Mouse (Mus musculus): ENCODE data around the gene Nsa2.
"Not testable (repeated sequence)": the region's sequence is repeated elsewhere in the genome, so short reads cannot be mapped to it uniquely, and the experiment has no call there.

Gene Nsa2

DNA sequence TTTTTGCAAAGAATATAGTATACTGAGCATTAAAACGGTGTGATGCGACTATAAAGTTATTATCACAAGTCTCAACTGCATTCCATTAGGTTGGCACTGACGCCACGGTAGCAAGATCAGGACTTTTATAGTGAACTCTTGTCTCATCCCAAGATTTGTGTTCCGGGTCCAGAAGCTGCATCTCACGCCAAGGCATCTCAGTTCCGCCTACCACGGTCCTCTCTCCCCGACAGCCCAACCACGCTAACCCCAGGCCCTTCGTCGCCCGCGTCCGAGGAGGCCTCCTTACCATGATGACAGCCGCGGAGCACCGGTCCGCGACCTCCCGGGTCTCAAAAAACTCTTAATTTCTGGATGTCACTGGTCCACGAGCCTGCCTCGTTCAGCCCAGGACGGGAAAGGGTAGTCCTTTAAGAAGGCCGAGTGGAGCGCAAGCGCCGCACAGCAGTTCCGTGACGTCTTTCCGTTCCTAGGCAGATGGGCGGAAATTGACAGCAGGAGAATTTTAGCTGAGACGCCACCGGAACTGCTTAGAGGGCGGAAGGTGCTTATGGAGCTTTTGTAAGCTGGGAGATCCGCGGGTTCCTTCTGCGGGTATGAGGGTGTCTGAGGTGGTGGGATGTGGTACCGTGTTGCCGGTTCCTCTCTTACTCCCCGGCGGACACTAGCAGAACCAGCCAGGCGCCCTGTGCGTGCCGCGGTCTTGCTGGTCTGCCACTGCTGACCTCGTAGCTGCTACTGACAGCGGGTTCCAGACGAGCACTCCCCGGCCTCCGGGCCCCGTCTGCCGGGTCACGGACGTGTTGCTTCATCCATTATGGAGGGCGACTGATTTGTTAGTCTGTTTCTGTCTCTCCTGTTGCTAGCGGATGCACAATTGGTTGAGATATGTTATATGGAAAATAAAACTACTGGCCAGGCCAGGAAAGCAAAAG, at the start of gene Nsa2, which contains the start of gene Gfm2:
Gene Nsa2 (minus strand): TSS at position 472 of the 935 bp plus-strand sequence.
Gene Gfm2 (plus strand): TSS at position 472 of the 935 bp plus-strand sequence.
- peak; percentile 92 to 98 for DNase-seq (ENCODE audit: inconsistent age in 2 of 2, low spot score in 1 of 2)

DNA sequence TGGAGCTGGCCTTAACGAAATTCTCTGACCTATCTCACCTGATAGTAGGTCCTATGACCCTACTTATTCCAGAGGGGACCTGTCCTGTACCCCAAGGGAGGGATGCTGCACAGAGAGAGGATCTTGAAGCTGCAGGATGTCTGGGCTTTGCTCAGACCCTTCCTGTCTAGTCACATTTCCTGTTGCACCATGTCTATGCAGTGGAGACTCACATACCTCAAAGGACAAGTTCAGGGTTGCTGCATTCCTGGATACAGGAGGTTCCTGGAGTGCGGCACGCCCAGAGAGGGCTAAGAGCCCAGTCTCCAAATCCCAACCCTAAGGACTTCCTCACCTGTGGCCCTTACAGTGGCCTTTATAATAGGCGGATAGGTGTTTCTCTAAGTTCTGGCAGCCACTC, 48.6 kb upstream of the Nsa2 start:
- DNase-seq (ENCODE audit: inconsistent age in 2 of 2, low spot score in 1 of 2) = no peak

DNA sequence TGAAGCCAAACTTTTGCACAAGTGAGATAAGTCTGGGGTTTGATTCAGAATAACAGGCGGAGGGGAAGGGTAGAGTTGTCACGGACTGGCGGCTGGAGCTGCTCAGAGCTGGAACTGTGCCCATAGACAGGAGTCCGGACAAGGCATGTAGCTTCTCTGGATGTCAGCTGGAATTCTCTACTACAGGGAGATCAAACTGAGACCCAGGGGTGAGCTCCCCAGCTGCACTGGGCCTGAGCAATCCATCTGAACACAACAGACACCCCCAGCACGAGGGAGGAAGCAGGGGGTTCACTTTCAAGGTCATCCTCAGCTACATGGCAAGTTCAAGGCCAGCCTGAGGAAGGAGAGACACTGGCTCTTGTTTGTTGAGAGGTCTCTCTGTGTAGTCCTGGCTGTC, 46.9 kb upstream of the Nsa2 start:
- no peak for DNase-seq (ENCODE audit: inconsistent age in 2 of 2, low spot score in 1 of 2)

DNA sequence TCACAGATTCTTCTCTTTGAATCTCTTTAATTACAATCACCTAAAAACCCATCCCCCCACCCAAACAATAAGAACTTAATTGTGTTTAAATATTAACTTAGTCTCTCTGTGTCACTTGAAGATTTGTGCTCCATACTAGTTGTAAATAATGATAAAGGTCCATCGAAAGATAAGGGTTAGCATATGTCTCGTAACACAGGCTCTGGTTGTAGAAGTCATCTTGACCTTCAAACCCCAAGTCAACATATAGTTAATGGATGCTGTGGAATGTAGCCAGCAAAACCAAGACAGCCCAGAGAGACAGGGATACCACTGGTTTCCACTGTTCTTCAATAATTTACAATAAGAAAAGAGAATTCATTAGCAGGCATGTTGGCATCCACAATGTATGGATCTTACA, 46.4 kb upstream of the Nsa2 start:
- no peak for DNase-seq (ENCODE audit: inconsistent age in 2 of 2, low spot score in 1 of 2)

DNA sequence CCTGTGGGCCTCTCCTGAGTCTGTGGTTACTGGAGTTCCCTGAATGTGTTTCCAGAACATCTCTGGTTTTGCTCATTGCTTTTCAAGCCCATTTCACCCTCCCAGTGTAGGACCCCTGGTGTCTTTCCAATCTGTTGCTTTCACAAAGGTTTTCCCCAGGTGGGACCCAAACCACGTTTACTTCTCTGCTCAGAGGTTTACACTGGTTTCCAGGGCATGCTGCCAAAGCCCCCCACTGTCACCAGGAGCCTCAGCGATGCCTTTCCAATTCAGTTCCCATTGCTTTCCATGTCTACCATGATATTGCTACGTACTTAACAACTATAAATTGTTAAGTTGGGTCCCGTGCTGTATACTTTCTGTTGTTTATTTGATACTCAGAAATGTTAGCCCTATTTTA, 45.1 kb upstream of the Nsa2 start:
- no peak for DNase-seq (ENCODE audit: inconsistent age in 2 of 2, low spot score in 1 of 2)

DNA sequence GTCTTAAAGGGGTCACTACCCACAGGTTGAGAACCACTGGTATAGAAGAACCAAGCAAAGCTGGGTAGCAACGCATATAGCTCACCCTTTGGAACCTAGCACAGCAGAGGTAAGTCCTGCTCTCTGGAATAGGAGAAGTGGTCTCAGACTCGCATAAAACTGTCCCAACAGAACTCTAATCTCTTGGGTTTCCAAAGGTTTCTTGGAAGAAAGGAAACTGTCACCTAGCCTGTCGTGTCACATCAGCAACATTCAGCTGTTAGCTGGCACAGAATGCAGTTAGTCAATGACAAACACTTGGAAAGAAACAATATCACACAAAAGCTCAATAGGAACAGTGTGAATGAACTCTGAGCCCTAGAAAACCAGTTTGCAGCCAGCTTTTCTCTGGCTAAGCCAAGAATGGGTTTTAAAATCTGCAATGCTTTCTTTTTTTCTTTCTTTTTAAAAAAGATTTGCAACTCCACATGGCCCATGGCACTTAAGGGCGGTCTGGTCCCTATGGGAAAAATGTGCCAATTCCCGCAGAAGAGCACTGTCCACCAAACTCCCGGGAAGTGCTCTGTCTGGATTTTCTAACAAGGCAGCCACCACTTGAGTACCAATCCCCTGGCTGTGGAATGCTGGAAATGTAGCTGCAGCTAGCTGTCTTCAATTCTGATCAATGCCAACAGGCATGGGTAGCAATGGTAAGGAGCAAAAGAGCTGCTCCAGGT, 42.5 kb upstream of the Nsa2 start:
- DNase-seq (ENCODE audit: inconsistent age in 2 of 2, low spot score in 1 of 2) = no peak

DNA sequence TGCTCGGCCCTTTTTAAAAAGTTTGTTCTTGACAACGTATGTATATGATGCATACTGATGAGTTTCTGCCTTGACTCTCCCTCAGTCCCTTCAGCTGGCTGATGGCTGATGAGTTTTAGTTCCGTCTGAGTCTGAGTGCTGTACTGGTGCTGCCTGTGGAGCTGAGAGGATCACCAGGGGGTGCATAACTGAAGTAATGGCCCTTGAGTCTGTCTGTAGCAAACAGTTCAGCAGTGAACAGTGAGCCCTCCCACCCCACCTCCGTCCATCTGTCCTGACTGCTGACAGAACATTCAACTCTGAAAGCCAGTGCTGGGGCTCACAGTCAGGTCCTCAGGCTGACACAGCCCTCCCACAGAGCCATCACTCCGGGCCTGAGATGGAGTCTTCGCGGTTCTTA, 41.2 kb upstream of the Nsa2 start:
- no peak for DNase-seq (ENCODE audit: inconsistent age in 2 of 2, low spot score in 1 of 2)

DNA sequence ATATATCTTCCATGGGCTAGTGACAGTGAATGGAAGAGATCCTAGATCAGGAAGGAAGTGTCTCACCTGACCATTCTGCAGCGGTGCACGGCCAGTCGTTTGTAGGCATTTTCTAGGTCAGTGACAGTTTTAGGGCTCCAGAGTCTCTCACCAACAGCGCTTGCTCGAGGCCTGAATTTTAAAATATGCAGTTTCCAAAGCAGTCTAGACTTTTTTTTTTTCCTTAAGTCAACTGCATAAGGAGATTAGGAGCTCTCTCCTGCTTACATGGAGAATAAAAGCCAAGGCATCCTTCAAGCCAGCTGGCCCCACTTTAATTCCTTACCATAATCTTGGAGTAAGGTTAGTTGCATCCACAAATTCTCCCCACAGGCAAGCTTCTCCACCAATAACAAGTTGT, 39.0 kb upstream of the Nsa2 start:
- no peak for DNase-seq (ENCODE audit: inconsistent age in 2 of 2, low spot score in 1 of 2)

DNA sequence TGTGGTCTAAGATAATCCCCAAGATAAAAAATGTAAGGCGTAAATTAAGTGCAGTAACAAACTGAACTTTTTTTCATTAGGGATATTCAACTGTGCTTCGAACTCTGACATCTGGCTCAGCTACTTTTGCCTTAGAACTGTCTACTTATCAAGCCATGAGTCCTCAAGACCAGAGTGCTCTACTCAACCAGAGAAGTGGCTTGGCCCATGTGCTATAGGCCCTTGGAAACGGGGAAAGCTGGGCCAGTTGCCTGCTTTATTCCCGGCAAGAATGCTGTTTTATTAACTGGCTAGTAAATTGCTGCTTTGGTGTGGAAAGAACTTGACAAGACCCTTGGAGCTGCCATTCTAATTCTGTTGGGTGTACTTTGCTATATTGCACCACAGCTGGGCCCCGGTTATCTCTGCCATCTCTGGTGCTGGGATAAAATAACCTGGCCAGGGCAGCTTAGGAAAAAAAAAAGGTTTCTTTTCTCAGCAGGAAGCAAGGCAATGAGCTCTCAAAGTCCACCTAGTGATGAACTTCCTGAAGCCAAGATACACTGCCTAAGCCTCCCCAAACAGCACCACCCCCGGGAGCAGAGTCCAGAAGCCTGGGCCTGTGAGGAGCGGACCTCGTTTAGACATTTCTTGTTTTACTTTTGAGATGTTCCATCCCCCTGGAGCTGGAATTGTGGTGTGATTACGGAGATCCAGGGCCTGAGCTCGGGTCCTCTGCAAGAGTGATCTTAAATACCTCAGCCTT, 38.0 kb upstream of the Nsa2 start:
- DNase-seq (ENCODE audit: inconsistent age in 2 of 2, low spot score in 1 of 2) = no peak

DNA sequence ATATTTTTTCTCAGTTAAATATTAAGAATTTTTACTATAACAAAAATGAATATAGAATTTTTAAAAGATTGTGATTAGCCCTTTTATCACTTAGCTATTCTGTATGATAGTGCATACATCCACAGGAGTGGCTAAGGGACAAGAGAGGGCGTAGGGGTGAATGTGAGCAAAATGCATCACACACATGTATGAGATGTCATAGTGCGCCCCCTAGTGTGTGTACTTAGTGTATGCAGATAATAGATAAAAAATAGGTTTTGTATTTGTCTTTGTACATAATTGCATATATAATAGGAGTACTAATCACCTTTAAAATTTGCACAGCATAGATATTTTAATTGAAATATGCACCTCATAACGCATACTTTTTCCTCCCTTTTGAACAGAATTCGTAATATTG, 8.1 kb upstream of the Nsa2 start:
- peak in 1 of 2 experiments; percentile 65 for DNase-seq (ENCODE audit: inconsistent age in 2 of 2, low spot score in 1 of 2)

DNA sequence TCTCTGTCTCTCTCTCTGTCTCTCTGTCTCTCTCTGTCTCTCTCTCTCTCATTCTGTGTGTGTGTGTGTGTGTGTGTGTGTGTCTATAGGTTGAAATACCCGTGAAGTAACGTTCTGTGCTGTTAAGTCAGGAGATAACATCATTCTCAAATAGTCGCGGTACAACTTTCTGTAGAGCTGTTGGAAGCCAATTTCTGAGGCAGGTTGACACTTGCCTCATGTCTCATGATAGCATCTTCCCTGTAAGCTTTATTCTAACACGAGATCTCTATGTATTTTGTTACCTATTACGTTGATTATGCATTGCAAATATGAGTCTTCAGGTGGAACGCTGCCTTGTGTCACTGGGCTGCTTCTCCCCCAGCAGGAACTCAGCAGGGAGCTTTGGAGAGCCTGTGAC, 4.6 kb upstream of the Nsa2 start:
- DNase-seq (ENCODE audit: inconsistent age in 2 of 2, low spot score in 1 of 2) = no peak

DNA sequence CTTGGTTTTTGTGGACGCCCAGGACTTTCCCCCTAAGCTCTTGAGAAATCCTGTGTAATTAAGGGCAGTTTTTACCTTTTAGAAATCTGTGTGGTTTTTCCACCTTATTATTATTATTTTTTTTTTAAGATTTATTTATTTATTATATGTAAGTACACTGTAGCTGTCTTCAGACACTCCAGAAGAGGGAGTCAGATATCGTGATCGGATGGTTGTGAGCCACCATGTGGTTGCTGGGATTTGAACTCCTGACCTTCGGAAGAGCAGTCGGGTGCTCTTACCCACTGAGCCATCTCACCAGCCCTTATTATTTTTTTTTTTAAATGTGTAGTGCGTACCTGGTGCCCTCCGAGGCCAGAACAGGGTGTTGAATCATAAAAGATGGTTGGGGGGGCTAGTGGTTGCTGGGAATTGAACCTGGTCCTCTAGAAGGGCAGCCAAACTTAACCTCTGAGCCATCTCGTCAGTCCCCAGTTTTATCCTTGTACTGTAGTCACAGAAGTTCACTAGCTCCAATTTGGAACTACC, 731 bp upstream of the Nsa2 start:
- not testable (repeated sequence) for DNase-seq (ENCODE audit: inconsistent age in 2 of 2, low spot score in 1 of 2)

DNA sequence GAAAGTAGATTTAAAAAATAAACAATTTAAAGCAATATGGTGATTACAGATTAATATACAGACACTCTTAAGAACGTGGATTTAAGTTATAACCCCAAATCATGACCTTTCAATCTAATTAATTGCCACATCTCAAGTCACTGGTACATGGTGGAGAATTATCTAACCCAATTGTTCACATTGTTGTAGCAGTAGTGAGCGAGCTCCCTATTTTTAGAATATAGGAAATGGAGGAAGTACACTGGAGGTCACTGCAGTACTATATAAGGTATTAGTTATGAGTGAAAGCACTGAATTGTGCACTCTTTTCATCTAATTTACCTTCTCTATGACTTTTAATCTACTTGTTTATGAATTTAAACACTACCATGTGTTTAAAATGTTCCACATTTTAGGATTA, 7.3 kb downstream of the Nsa2 start:
- DNase-seq (ENCODE audit: inconsistent age in 2 of 2, low spot score in 1 of 2) = not testable (repeated sequence)

DNA sequence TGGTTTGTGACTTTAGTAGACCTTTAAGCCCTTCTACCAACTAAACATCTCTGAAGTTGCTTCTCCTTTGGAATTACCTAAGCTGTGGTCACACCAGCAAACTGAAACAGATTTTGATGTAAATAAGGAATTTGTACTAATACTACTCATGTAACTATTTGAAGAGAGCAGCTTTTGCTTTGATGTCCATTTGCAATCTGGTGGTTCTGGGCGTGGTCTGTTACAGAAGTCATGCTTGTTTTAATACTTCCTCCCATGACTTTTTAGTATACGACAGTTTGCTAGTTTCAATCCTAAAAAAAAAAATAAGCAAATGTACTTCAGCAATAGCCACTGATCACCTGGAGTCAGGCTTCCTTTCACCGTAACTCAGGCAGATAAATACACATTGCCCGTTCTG, 8.1 kb downstream of the Nsa2 start:
- not testable (repeated sequence) for DNase-seq (ENCODE audit: inconsistent age in 2 of 2, low spot score in 1 of 2)

DNA sequence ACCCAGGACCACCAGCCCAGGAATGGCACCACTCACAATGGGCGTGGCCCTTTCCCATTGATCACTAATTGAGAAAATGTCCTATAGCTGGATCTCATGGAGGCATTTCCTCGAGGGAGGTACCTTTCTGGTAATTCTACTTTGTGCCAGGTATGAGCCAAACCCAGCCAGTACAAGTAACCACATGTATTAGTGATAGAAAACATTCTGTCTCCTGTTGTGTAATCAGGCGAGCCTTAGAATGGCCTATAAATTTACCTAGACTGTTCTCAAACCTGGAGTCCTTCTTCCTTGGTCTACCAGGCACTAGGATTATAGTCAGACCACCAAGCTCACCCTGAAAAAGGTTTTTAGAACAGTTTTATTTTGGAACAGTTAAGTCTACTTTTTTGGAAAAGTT, 16.4 kb downstream of the Nsa2 start:
- no peak for DNase-seq (ENCODE audit: inconsistent age in 2 of 2, low spot score in 1 of 2)

DNA sequence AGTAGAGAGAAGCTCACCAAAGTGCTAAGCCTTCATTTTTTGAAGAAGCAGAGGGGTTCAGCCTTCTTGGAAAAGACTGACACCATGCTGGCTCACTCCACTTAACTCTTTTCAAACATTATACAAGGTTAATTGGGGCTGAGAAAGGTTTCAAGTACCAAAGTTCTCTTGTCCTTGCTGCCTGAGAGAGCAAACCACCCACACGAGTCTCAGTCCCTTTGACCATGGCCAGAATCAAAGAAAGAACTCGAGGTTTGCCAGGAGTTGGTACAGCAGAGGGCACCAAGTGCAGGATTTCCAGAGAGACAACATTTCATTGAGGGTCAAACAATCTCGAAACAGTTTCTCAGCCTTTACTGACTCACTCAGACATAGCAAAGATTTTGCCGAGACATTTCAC, 28.7 kb downstream of the Nsa2 start:
- no peak for DNase-seq (ENCODE audit: inconsistent age in 2 of 2, low spot score in 1 of 2)

DNA sequence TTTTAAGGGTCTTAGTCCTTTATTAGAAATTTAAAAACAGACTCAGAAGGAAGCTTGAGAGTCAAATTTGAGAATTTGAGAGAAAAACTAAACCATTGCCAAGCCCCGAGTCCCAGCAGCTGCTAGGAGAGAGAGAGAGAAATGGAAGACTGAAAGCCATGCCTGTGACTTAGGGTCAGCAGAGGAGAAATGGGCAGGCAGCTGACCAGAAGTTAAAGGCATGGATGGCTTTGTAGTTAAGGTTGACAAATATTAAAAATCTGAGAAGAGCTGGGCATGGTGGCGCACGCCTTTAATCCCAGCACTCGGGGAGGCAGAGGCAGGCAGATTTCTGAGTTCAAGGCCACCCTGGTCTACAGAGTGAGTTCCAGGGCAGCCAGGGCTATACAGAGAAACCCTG, 30.0 kb downstream of the Nsa2 start:
- not testable (repeated sequence) for DNase-seq (ENCODE audit: inconsistent age in 2 of 2, low spot score in 1 of 2)

DNA sequence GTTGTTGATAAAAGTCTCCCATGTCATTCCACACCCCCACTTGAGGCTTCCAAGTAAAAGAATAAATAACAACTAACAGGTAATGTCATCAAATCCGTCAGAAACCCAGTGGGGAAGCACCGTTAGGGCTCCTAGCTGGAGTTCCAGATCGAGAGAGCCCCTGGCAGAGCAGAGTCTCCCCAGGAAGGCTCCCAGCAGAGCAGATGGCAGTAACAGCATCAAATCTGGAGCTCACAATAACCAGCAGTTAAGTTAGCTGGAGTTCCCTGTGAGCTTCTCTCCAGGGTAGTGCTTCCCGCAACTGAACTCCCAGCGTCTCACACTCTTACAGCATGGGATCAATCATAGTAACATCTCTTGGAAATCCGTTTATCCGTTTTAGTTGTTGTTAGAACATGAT, 32.7 kb downstream of the Nsa2 start:
- DNase-seq (ENCODE audit: inconsistent age in 2 of 2, low spot score in 1 of 2) = no peak

DNA sequence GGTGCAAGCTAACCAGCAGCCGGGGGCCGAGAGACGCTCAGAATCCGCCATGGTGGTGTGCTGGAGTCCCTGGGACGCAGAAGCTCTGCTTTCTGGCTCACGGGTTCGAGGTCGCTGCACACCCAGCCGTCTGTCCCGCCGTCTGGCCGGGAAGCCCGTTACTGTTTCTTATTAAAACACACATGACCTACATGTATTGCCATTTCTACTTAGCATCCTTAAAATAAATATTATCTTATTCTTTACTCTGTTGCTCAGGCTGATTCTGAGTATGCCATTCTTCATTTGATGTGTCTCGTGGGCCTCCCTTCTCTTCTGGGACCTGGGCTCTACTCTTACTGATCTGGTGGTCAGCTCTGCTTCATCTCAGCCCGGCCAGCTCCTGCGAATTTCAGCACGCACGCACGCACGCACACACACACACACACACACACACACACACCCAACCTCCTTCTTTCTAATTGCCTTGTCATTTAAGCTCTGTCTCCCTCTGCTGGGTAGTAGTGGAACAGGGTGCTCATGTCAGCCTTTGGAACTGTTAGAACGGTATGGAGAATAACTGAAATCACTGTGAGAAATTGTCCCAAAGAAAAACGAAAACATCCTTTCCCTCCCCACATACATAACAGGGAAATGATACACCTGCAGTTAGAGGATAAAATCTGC, 38.4 kb downstream of the Nsa2 start, which contains the start of gene Gm6169:
Gene Gm6169 (minus strand): TSS at position 51 of the 666 bp plus-strand sequence.
- peak; percentile 19 to 83 for DNase-seq (ENCODE audit: inconsistent age in 2 of 2, low spot score in 1 of 2)

DNA sequence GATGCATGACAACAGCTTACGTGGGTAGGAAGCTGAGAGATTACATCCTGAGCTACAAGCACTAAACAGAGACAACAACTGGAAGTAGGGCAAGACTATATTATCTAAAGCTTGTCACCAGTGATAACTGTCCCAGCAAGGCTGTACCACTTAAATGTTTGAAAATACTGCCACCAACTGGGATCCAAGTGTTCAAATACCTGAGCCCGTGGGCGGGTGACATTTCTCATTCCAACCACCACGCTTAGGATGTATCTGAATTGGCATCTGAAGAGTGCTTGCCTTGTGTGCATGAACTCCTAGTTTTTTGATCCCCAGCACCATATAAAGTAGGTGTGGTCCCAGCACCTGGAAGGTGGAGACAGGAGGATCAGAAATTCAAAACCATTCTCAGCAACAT, 42.0 kb downstream of the Nsa2 start:
- no peak for DNase-seq (ENCODE audit: inconsistent age in 2 of 2, low spot score in 1 of 2)

DNA sequence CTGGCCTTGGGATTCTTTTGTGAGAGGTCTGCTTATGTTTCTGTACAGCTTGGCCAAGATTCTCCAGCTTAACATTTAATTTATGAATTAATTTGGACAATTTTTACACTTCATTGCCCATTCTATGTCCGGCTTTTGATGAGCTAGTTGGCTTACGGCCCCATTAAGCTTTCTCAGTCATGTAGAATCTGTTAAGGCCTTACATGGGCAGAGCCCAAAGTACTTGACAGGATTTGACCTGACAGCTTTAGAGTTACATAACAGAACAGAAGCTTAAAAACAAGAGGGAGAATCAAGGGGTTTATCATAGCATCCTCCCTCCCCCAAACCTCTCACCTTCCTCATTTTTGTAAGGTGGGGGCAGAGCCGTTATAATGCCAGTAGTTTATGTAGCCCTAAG, 49.6 kb downstream of the Nsa2 start:
- no peak for DNase-seq (ENCODE audit: inconsistent age in 2 of 2, low spot score in 1 of 2)
